Mouse (Mus musculus): Measurements from ENCODE around the gene Dcakd. TPM values are rescaled to one million over a fixed set of nuclear protein-coding genes. Genes with fewer than 3 reads are reported as not detected.
A peak's percentile ranks its signal among the peaks of the same experiment; 100 is the strongest.

Gene Dcakd
- total RNA-seq, 1 experiment from 2014 or later = 66.3 TPM

- DNase-seq = no peak
Observed at GRCm38 (mm10) chr11:103006286-103007000, 21.7 kb downstream of the Dcakd start.

DNA sequence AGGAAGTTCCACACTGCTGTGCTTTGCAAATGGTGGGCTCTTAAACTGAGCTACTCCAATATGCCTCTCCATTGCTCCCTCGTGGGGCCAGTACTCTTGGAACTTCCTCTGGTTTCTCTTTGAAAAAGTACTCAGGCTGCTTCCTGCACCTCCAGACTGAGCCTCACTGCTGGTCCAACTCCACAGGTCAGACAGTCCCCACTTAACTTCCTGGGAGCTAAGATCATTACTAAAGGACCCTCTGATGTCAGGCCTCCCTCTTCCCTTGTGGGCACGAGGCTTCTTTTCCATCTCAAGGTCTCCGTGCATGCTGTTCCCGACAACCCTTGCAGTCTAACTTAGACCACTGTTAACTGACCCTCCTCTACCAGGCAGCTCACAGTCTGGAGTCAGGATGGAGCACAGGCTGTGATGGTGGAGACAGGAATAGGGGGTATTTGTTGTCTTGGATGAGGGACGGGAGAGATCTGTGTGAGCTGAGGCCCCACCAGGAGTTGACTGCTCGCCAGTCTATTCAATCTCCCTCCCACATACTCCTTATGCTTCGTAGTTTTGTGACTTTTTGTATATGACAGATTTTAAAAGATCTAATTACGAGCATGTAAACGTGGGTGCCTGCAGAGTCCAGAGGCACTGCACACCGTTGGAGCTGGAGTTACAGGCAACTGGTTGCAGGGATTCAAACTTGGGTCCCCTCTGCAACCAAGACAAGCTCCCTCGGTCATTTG is 22.7 kb downstream of the Dcakd start:
- DNase-seq = no peak

GRCm38 (mm10) chr11:103004852-103005251 is 23.3 kb downstream of the Dcakd start:
- no peak for DNase-seq

DNA sequence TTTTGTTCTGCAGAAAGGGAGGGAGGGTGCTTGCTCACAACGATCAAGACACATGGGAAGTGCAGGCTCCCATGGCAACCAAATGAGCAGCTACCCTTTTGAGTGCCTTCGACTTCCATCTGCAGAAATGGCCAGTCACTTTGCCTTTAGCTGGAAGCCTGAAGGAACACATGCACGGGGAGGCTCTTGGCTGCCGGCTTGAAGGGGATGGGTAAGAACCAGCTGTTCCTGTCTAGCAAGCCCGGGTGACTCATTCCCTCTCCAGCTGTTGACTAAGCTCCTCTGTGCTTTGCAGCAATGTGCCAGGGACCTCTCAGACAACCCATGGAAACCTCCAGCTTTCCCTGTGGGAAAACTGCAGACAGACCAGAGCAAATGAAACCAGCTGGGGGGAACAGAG is 24.9 kb downstream of the Dcakd start:
- peak; percentile 80 for DNase-seq

- DNase-seq = no peak
Observed at GRCm38 (mm10) chr11:103001063-103001462, 27.1 kb downstream of the Dcakd start.

DNA sequence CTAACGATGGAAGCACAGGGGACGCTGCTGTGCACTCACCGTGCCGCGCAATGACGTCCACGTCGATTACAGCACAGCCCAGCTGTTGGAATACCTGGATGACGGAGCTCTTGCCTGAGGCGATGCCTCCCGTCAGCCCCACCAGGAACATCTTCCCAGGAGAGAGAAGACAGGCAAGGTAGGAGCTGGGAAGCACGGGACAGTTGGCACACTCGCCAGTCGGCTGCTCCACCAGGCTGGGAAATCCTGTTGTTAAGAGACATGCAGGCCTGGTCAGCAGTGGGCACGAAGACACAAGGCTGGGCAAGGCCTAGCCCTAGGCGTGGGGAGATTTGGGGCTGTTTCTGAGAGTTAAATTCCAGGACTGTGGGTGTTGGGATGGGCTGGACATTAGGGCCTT is 28.0 kb downstream of the Dcakd start:
- DNase-seq = no peak

DNA sequence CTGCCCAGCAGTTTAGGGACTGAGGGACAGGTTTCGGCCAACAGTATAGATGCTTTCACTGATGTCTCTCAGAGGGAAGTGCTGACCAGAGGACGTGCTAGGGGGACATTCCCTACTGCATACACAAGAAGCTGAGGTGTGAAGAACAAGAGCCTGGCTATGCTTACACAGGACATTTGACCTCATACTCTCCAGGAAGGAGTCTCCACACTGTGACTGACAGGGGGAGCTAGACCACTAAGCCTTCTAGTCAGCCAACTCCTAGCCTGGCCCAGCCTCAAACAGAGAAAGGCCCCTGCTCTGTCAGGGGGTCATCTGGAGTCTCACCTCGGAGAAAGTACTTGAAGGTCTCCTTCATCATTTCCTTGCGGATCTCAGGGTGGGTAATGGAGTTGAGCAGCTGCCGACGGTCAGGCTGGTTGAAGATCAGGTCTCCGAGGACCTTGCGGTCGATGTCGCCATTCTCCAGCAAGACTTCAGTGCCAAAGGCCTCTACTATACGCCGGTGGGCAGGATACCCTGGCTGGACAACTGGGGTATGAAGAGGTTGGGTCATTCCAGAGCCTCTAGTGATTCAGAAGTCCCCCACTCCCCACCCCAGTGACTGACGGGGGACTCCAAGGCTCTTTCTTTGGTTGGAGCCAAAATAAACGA is 28.7 kb downstream of the Dcakd start:
- no peak for DNase-seq

DNA sequence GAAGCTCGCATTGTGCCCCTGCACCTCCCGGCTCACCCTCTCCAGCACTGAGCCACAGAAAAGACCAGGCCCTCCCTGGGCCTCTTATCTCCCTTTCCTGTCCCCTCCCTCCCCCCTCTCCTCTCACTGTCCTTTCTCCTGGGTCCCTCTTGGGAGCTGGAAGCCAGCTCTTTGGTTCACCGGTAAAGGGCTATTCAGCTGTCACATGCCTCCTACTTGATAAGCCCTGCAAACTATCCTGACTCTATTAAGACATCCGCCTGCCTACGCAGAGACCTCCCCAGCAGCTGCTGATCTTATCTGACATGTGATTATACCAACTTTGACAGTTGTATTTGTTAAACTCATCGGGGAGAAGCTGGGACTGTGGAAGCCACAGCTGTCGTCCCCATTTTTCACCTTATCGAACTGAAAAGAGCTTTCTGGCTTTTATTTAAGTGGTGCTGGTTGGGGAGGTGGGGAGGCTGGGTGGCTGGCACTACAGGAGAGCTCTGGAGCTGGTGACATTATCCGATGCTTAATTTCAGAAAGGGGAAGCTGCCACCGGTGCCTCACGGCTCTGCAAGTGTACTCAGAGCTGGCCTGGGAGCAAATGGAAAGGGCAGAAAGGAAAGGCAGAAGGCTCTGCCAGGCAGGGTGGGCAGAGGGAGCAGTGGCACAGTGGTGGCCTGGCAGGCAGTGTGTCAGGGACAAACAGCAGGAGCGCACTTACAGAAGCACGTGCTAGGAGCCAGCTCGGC is 29.4 kb downstream of the Dcakd start:
- no peak for DNase-seq

- no peak for DNase-seq
Observed at GRCm38 (mm10) chr11:102998254-102998576, 29.9 kb downstream of the Dcakd start.

DNA sequence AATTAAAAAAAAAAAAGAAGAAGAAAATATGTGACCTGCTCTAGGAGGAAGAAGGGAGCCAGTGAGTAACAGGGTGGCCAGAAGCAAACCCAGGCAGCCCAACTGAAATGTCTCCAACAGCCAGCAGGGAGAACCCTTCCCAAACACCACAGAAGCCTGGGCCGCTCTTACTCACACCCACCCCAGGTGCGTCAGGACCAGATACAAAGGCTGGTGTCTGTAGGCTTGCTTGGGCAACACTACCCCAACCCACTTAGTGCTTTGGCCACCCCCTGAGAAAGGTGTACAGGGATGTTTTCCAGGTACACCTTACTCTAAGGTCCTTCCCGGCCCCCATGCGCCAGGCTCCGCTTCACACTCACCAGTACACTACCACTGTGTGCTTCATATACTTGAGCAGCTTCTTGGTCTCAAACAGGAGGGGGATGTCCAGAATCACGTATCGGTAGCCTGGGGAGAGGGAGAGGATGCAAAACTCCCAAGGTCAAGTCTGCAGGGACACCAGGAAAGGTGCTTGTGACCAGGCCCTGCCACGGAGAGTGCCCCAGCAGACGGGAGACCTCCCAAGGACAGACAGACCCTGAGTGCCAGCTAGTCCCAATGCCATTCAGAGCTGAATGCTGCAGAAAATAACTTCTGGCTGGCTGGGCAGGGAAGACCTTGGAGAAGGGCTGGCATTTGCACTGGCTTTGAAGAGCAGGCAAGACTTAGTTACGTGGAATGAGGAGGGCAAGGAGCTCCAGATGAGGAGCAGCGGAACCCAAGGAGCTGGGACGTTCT is 31.0 kb downstream of the Dcakd start:
- peak; percentile 77 for DNase-seq

DNA sequence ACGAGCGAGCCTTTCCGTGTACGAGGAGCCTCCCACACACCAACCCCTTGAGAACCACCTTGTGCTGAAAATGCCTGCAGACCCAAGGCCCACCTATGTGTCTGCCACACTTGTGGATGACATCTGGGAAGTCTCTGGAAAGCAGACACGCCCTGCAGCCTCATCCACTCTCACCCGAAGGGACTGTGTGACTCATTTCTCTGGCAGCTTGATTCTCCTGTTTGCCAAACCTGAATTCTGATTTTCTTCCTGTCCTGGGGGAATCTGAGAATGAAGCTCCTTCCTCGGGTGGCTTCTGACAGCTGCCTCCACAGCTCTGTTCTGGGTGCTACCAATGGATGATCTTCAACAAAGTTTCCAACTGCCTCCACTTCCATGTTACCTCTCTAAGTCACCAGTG is 31.7 kb downstream of the Dcakd start:
- no peak for DNase-seq

DNA sequence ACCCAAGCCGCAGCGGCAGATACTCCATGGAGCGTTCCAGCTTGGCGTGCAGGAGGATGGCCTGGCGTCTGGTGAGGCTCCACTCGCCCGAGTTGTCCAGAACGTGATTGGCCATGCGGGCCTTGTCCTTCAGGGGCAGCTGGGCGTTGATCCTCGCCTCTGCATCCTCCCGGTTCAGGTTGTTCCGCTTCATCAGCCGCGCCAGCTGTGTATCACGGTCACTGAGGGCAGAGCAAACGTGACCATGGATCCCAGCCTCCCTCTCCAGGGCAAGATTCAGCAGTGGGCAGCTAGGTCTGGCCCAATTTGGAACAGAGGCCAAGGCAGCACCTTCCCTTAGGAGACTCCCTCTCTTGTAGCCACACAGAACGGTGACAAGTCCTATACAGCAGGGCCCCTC is 33.2 kb downstream of the Dcakd start:
- no peak for DNase-seq

DNA sequence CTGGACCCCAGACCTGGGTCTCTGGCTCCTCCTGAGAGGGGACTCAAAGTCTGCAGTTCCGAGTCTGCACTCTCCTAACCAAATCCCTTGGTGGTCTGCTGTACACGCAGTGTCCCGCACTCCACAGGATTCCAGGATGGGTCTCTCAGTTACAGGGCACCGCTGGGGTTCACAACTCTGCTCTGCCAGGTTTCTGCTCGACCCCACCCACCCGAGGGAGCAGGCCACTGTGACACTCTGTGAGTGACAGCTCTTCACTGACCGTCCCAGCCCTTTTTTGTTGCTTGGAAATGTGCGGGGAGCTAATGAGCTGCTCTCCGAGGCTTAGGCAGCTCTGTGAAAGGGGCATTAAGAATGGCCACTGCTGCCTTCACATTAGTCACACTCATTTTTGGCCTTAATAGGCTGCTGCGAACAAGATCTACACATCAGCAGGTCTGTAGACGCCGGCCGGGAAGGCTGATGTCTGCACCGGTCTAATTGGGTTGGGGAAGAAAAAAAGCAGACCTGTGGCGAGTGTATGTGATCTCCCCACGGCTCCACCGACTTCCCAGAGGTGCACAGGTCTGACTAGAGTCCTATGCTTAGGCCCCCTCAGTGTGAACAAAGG is 34.6 kb downstream of the Dcakd start:
- DNase-seq = no peak

- DNase-seq = peak; percentile 90
Observed at GRCm38 (mm10) chr11:102992940-102993339, 35.2 kb downstream of the Dcakd start.

GRCm38 (mm10) chr11:102991681-102992080 is 36.5 kb downstream of the Dcakd start:
- DNase-seq = no peak

DNA sequence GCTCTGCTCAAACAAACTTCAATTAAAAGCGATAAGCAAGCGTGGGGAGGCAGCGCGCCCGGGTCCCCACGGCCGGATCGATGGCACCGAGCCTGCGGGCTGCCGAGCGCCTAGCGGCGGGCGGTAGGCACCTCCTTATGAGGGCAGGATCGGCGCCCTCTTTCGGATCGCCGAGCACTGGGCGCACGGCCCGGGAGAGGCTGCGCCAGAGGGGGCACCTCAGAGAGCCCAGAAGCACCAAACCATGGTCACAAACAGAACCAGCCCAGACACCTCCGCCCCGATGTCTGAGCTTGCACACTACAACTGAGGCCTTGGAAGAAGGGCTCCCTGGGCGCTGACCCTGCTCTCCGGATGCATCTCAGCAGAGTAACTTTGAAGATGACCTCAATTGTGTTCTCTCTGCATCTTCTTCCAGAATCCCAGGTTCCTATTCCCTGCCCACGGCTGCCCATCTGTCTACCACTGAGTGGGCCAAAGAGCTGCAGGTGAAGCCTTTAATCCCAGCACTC is 37.9 kb downstream of the Dcakd start:
- DNase-seq = peak; percentile 71

- no peak for DNase-seq
Observed at GRCm38 (mm10) chr11:102989641-102990151, 38.4 kb downstream of the Dcakd start.

- DNase-seq = no peak
Observed at GRCm38 (mm10) chr11:102985160-102985559, 43.0 kb downstream of the Dcakd start.

DNA sequence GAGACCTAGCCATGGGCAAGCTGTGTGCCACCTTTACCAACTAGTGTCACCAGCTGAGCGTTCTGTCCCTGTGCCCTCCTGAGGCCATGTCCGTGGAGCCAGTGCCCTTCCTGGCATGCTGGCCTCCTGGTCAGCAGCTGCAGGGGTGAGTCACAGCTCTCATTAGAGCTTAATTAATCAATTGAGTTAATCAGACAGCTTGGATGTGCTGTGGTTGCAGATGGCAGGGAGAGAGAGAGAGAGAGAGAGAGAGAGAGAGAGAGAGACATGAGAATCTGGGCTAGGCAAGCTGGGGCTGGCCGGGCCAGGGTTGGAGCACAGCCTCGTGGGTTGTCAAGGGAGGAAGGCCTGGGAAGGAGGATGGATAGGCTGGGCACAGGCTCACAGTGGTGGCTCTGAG is 43.5 kb downstream of the Dcakd start:
- DNase-seq = no peak

DNA sequence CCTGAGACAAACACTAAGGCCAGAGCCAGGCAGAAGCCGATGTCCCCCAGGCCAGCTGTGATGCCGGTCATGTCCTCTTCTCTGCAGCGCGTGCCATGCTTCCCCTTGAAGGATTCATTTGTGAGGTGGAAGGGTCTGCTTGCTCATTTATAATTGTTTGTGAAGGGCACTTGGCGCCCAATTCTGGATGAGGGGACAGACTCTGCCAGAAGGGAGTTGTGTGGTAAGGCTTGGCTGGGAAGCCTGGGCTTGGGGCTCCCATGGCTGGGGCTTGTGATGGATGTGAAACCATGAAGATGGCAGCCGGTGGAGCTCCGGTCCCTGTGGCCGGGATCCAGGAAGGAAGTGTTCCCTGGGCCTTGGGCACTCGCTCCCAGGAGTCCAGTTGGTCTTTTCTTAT is 44.0 kb downstream of the Dcakd start:
- no peak for DNase-seq
